ENCODE assay signal across 8 mouse cellular contexts in genomic region chr13:46735219-46735807, GRCm38 (mm10). TPM values are rescaled to one million over a fixed set of nuclear protein-coding genes. Genes with fewer than 3 reads are reported as not detected.
DNase-seq lines count a peak whose midpoint lies in the region; ATAC-seq and TF ChIP-seq lines count a peak whose summit lies in the region.

No protein-coding gene starts in this region.

- H3K4me3 ChIP-seq in G1E (ENCODE audit: low read depth, low read length): peak overlapping the region; percentile 72
- peak overlapping the region; percentile 68 for H3K4me3 ChIP-seq in heart, embryonic 16.5 days (ENCODE audit: low read length)

- H3K4me1 ChIP-seq in G1E (ENCODE audit: insufficient read depth, low read depth, low read length): peaks cover 23% of the 10 kb centered on the region
- peaks cover 3% of the 10 kb centered on the region; the same call in 1 of the 2 replicates for H3K4me1 ChIP-seq in heart, embryonic 16.5 days (ENCODE audit: control insufficient read depth, insufficient read depth, low read length)

- no peaks in the 10 kb centered on the region; the same call in 1 of the 2 replicates for H3K9me3 ChIP-seq in G1E (replicated peaks)
- no peaks in the 10 kb centered on the region for H3K9me3 ChIP-seq in heart, embryonic 16.5 days (replicated peaks; ENCODE audit: control insufficient read depth, low read length)

- peak overlapping the region; percentile 72 for H3K9ac ChIP-seq in heart, embryonic 16.5 days (ENCODE audit: low read length)

- H3K27me3 ChIP-seq in G1E (ENCODE audit: insufficient read depth, low read length): no peaks in the 10 kb centered on the region
- H3K27me3 ChIP-seq in heart, embryonic 16.5 days (ENCODE audit: control insufficient read depth, insufficient read depth, low read length): no peaks in the 10 kb centered on the region

- H3K36me3 ChIP-seq in G1E (replicated peaks): no peaks in the 10 kb centered on the region
- no peaks in the 10 kb centered on the region for H3K36me3 ChIP-seq in heart, embryonic 16.5 days (ENCODE audit: control insufficient read depth, insufficient read depth)

- no peak for TF ChIP-seq CTCF in G1E (IDR thresholded peaks at IDR 0.05; ENCODE audit: low read depth, low read length)

- 36% methylated on average over 11 of the region's 11 CpGs for WGBS in heart, embryonic 16.5 days

- peak overlapping the region; percentile 85 for H3K4me2 ChIP-seq in heart, embryonic 16.5 days (ENCODE audit: low read depth, low read length)

- peak overlapping the region; percentile 54 for H3K27ac ChIP-seq in heart, embryonic 16.5 days (ENCODE audit: low read length)

- no peak for ATAC-seq in G1E (ENCODE audit: extremely low read depth, insufficient number of reproducible peaks, low FRiP score, poor library complexity, severe bottlenecking)
- peak; percentile 12; the same call in 1 of the 2 replicates for ATAC-seq in heart, embryonic 16.5 days (replicated peaks; ENCODE audit: extremely low read depth, insufficient read depth, low FRiP score)
- peak; percentile 42 for ATAC-seq in megakaryocyte, adult 5-6 weeks (ENCODE audit: poor library complexity, severe bottlenecking)

- peak; percentile 10 for DNase-seq in heart, adult 8-10 months (ENCODE audit: low spot score)
- no peak for DNase-seq in heart, adult 11 months
- DNase-seq in G1E (ENCODE audit: low spot score): no peak
- DNase-seq in adrenal gland, postnatal 4 days (ENCODE audit: low spot score in 2 of 2): no peak
- DNase-seq in cerebellum, adult 11-12 months: no peak
- DNase-seq in thymus, postnatal 25 days: no peak

RNA-seq across cellular contexts. Expression of gene Nup153, which starts 7.6 kb away (rescaled TPM):
- total RNA-seq in heart, adult 8-10 months (2022): 10 to 100 TPM; 29.5 to 40.6 (median 36.0) TPM
- total RNA-seq in G1E (2014; fragmentation: Nextera tagmentation) (186 and 235 TPM in 2 replicates), G1E (2017) (89.2 and 92.3 TPM in 2 replicates)
- polyA plus RNA-seq in G1E (2012): 21.1 and 24.8 TPM in 2 replicates
- 12.7 and 12.9 TPM in 2 replicates for polyA plus RNA-seq in heart, embryonic 16.5 days (2015; fragmentation: Nextera tagmentation; extraction: Ambion mirVana)
- 63.5 and 86.7 TPM in 2 replicates for total RNA-seq in megakaryocyte, adult 5-6 weeks (2015)
- total RNA-seq in megakaryocyte, adult 5-6 weeks (2017): 52.0 and 57.3 TPM in 2 replicates
- 10 to 100 TPM; 73.6 to 85.3 TPM for total RNA-seq in adrenal gland, postnatal 4 days (2021)
